Mouse (Mus musculus) right cerebral cortex, postnatal 36 days (tissue): ENCODE data around the gene Syde2.

Experiments
- DNase-seq, 2 experiments: peaks; one replicate each; pipeline ENCODE4 v3.0.0; 2022; ENCODE audit warnings: low spot score in 2 of 2, mixed read lengths in 1 of 2

The Syde2 gene

GRCm38 (mm10) chr3:146053082-146053814 is 65.6 kb downstream of the Syde2 start:
- no peak for DNase-seq

GRCm38 (mm10) chr3:146053873-146054272 is 66.2 kb downstream of the Syde2 start:
- DNase-seq, result no peak

GRCm38 (mm10) chr3:146057131-146057530 is 69.5 kb downstream of the Syde2 start:
- DNase-seq, result no peak

- no peak for DNase-seq
Observed at GRCm38 (mm10) chr3:146058263-146058662, 70.6 kb downstream of the Syde2 start.

GRCm38 (mm10) chr3:146059356-146059926 is 71.8 kb downstream of the Syde2 start:
- DNase-seq, result no peak

- DNase-seq, result no peak
Observed at GRCm38 (mm10) chr3:146063146-146063545, 75.5 kb downstream of the Syde2 start.

- no peak for DNase-seq
Observed at GRCm38 (mm10) chr3:146069276-146069675, 81.6 kb downstream of the Syde2 start.
